Mouse (Mus musculus) thymus, adult 2 months (tissue): ENCODE data around the gene Ddias. TPM values are rescaled to one million over a fixed set of nuclear protein-coding genes. Genes with fewer than 3 reads are reported as not detected.

Experiments
- DNase-seq: peaks from one replicate; pipeline ENCODE4 v3.0.0; 2021
- H3K27ac ChIP-seq: fragments of 200-500 bp; 2 replicates; pipeline ENCODE4 v1.5.1; 2012; ENCODE audit warnings: low read length, control low read depth; ENCODE audit not compliant: control insufficient read depth, insufficient read depth
- H3K27me3 ChIP-seq: fragments of 200-500 bp; 2 replicates; pipeline ENCODE4 v1.6.1; 2012; ENCODE audit warnings: mild to moderate bottlenecking, low read length, moderate library complexity, mixed read lengths; ENCODE audit not compliant: control insufficient read depth, insufficient read depth
- H3K36me3 ChIP-seq: fragments of 200-500 bp; 2 replicates; pipeline ENCODE4 v1.6.1; 2012; ENCODE audit warnings: mild to moderate bottlenecking, low read length, moderate library complexity; ENCODE audit not compliant: control insufficient read depth, insufficient read depth
- H3K4me1 ChIP-seq: fragments of 200-500 bp; replicated peaks from 2 replicates; pipeline ENCODE4 v1.6.1; 2012; ENCODE audit warnings: low read length; ENCODE audit not compliant: control insufficient read depth, insufficient read depth
- H3K4me3 ChIP-seq: fragments of 200-500 bp; 2 replicates; pipeline ENCODE4 v1.5.1; 2012; ENCODE audit warnings: mild to moderate bottlenecking, low read length, control low read depth, moderate library complexity; ENCODE audit not compliant: control insufficient read depth, insufficient read depth
- CTCF ChIP-seq: fragments of 200-500 bp; IDR thresholded peaks from 2 replicates; pipeline ENCODE4 v1.5.1; 2012; ENCODE audit warnings: mild to moderate bottlenecking, control low read depth, low read length, moderate library complexity, borderline replicate concordance; ENCODE audit not compliant: control insufficient read depth, poor library complexity, insufficient read depth; ENCODE audit errors: extremely low read depth
- POLR2A ChIP-seq: fragments of 200-500 bp; IDR thresholded peaks from 2 replicates; pipeline ENCODE4 v1.6.1; 2012; ENCODE audit warnings: mild to moderate bottlenecking, low read length, control low read depth, moderate library complexity; ENCODE audit not compliant: control insufficient read depth, poor library complexity, insufficient read depth; ENCODE audit errors: extremely low read depth
- WGBS: fragments of 180-500 bp; shearing (Covaris S2); methylation state at CpG from one replicate; pipeline ENCODE4 v1.1.7; 2018; 5-methylcytosine and 5-hydroxymethylcytosine counted together
- polyA plus RNA-seq: library from polyadenylated mRNA; depleted of rRNA; stranded (reverse); fragments of >200 nt; gene quantifications from 2 replicates; pipeline ENCODE4 v1.2.3, GENCODE M21; 2012; rRNA removed

Gene Ddias
- polyA plus RNA-seq, 1 experiment = 0.81 TPM

GRCm38 (mm10) chr7:92820410-92820809 is 53.6 kb downstream of the Ddias start:
- Histone ChIP-seq H3K4me1 (no peaks in the 10 kb centered on the region), H3K27me3 (no peaks in the 10 kb centered on the region), H3K36me3 (no peaks in the 10 kb centered on the region), H3K4me3 (no peak overlapping the region), H3K27ac (no peak overlapping the region)
- WGBS = 79% methylated on average over 1 of the region's 1 CpGs
- DNase-seq = no peak
- no peak for TF ChIP-seq CTCF
- no peak for TF ChIP-seq POLR2A

- no peak overlapping the region for H3K27ac ChIP-seq
- TF ChIP-seq POLR2A (no peak), CTCF (no peak)
- H3K4me3 ChIP-seq = no peak overlapping the region
- DNase-seq = no peak
- no peaks in the 10 kb centered on the region for H3K27me3 ChIP-seq
- H3K4me1 ChIP-seq = no peaks in the 10 kb centered on the region
- WGBS = 73% methylated on average over 11 of the region's 11 CpGs
- H3K36me3 ChIP-seq = no peaks in the 10 kb centered on the region
These were observed 54.4 kb downstream of the Ddias start for GRCm38 (mm10) chr7:92819656-92820055.

- Histone ChIP-seq H3K36me3 (no peaks in the 10 kb centered on the region), H3K27ac (no peak overlapping the region), H3K27me3 (no peaks in the 10 kb centered on the region), H3K4me1 (no peaks in the 10 kb centered on the region), H3K4me3 (no peak overlapping the region)
- DNase-seq = no peak
- 91% methylated on average over 9 of the region's 9 CpGs for WGBS
- no peak for TF ChIP-seq CTCF
- TF ChIP-seq POLR2A = no peak
These were observed 56.2 kb downstream of the Ddias start for GRCm38 (mm10) chr7:92817886-92818285.

- DNase-seq = no peak
- Histone ChIP-seq H3K27me3 (no peaks in the 10 kb centered on the region), H3K27ac (no peak overlapping the region), H3K36me3 (no peaks in the 10 kb centered on the region), H3K4me3 (no peak overlapping the region), H3K4me1 (no peaks in the 10 kb centered on the region)
- TF ChIP-seq POLR2A (no peak), CTCF (no peak)
- WGBS = 46% methylated on average over 2 of the region's 2 CpGs
These were observed 56.8 kb downstream of the Ddias start for GRCm38 (mm10) chr7:92817242-92817641.

- WGBS = 85% methylated on average over 7 of the region's 7 CpGs
- no peak overlapping the region for H3K27ac ChIP-seq
- no peaks in the 10 kb centered on the region for H3K4me1 ChIP-seq
- H3K27me3 ChIP-seq = no peaks in the 10 kb centered on the region
- H3K36me3 ChIP-seq = no peaks in the 10 kb centered on the region
- H3K4me3 ChIP-seq = no peak overlapping the region
- no peak for DNase-seq
- TF ChIP-seq POLR2A (no peak), CTCF (no peak)
These were observed 62.3 kb downstream of the Ddias start for GRCm38 (mm10) chr7:92811667-92812279.

Other genes starting within 250 kb of the Ddias start
- 0.39 and 0.47 TPM in 2 replicates for gene Ankrd42, start 237.1 kb downstream of the Ddias start, polyA plus RNA-seq
- 37.5 and 42.7 TPM in 2 replicates for gene Pcf11, start 204.3 kb downstream of the Ddias start, polyA plus RNA-seq
- gene Rab30, start 132.6 kb downstream of the Ddias start, polyA plus RNA-seq = 1.1 and 1.2 TPM in 2 replicates
- 17.2 and 19.7 TPM in 2 replicates for gene Prcp, start 223 bp upstream of the Ddias start, polyA plus RNA-seq
- 1.6 and 2.0 TPM in 2 replicates for gene Fam181b, start 205.6 kb upstream of the Ddias start, polyA plus RNA-seq